Mouse (Mus musculus) MEL (cell line): ENCODE measurements around the gene Tmprss6. TPM values are rescaled to one million over a fixed set of nuclear protein-coding genes. Genes with fewer than 3 reads are reported as not detected.
A peak's percentile ranks its signal among the peaks of the same experiment; 100 is the strongest.

ENCODE experiments used
- DNase-seq: peaks from one replicate; pipeline ENCODE4 v3.0.0; 2011; ENCODE audit warnings: low read depth, low spot score
- H3K27ac ChIP-seq: 2 replicates; pipeline ENCODE4 v1.5.1; 2012; ENCODE audit warnings: low read depth, mild to moderate bottlenecking, control low read depth, low read length, moderate library complexity; ENCODE audit not compliant: control insufficient read depth
- H3K27me3 ChIP-seq, 2 experiments: fragments of 150-350 bp in 1 of 2; sonication (generic) in 1 of 2; 2 replicates each; pipeline ENCODE4 v1.6.1; 2012; ENCODE audit warnings: low read length in 2 of 2, mild to moderate bottlenecking in 2 of 2, improper control_type of control experiment in 1 of 2, moderate library complexity in 1 of 2; ENCODE audit not compliant: insufficient read depth in 2 of 2, control insufficient read depth in 1 of 2
- H3K36me3 ChIP-seq, 2 experiments: 2 replicates each; pipeline ENCODE4 v1.6.1; 2012 to 2014; ENCODE audit warnings: low read length in 2 of 2, improper control_type of control experiment in 1 of 2, inconsistent platforms in 1 of 2, mild to moderate bottlenecking in 1 of 2; ENCODE audit not compliant: insufficient read depth in 2 of 2, control insufficient read depth in 1 of 2
- H3K4me1 ChIP-seq, 2 experiments: fragments of 150-350 bp in 1 of 2; sonication (generic) in 1 of 2; 2 replicates each; pipeline ENCODE4 v1.6.1; 2012; ENCODE audit warnings: low read length in 2 of 2, improper control_type of control experiment in 1 of 2, mild to moderate bottlenecking in 1 of 2; ENCODE audit not compliant: insufficient read depth in 2 of 2, control insufficient read depth in 1 of 2
- H3K4me3 ChIP-seq, 2 experiments: fragments of 150-350 bp in 1 of 2; sonication (generic) in 1 of 2; 2 replicates each; pipeline ENCODE4 v1.5.1; 2012; ENCODE audit warnings: low read depth in 2 of 2, low read length in 2 of 2, mild to moderate bottlenecking in 2 of 2, moderate library complexity in 2 of 2, control low read depth in 1 of 2, improper control_type of control experiment in 1 of 2; ENCODE audit not compliant: control insufficient read depth in 1 of 2, insufficient read depth in 1 of 2
- H3K79me2 ChIP-seq: 2 replicates; pipeline ENCODE4 v1.6.1; 2012; ENCODE audit warnings: mild to moderate bottlenecking, low read length, moderate library complexity; ENCODE audit not compliant: control insufficient read depth, poor library complexity, insufficient read depth
- H3K9ac ChIP-seq: 2 replicates; pipeline ENCODE4 v1.6.1; 2012; ENCODE audit warnings: low read depth, mild to moderate bottlenecking, control low read depth, low read length, moderate library complexity; ENCODE audit not compliant: control insufficient read depth, poor library complexity, severe bottlenecking
- H3K9me3 ChIP-seq: fragments of 150-350 bp; sonication (generic); replicated peaks from 2 replicates; pipeline ENCODE4 v1.6.1; 2012; ENCODE audit warnings: mild to moderate bottlenecking, low read length, improper control_type of control experiment, moderate library complexity; ENCODE audit not compliant: insufficient read depth
- BHLHE40 ChIP-seq: IDR thresholded peaks from 2 replicates; pipeline ENCODE4 v1.6.1; 2012; ENCODE audit warnings: low read depth, mild to moderate bottlenecking, inconsistent platforms, low read length, improper control_type of control experiment, borderline replicate concordance
- CTCF ChIP-seq, 3 experiments: IDR thresholded peaks in 2 of 3; conservative IDR thresholded peaks in 1 of 3; 2 replicates each; pipeline ENCODE4 v1.5.1; 2011 to 2012; ENCODE audit warnings: low read length in 3 of 3, low read depth in 2 of 3, mild to moderate bottlenecking in 2 of 3, improper control_type of control experiment in 1 of 3, inconsistent platforms in 1 of 3, mixed read lengths in 1 of 3, moderate library complexity in 1 of 3; ENCODE audit not compliant: control insufficient read depth in 1 of 3, insufficient read depth in 1 of 3, poor library complexity in 1 of 3, severe bottlenecking in 1 of 3
- EP300 ChIP-seq, 2 experiments: IDR thresholded peaks; 2 replicates each; pipeline ENCODE4 v1.6.1; 2011; ENCODE audit warnings: improper control_type of control experiment in 2 of 2, low read length in 2 of 2, low read depth in 1 of 2, mild to moderate bottlenecking in 1 of 2
- ETS1 ChIP-seq: IDR thresholded peaks from 2 replicates; pipeline ENCODE4 v1.6.1; 2012; ENCODE audit warnings: low read depth, mild to moderate bottlenecking, inconsistent platforms, low read length, improper control_type of control experiment, moderate library complexity
- GABPA ChIP-seq: IDR thresholded peaks from 2 replicates; pipeline ENCODE4 v1.6.1; 2012; ENCODE audit warnings: low read depth, mild to moderate bottlenecking, inconsistent platforms, low read length, improper control_type of control experiment, moderate library complexity
- GATA1 ChIP-seq: IDR thresholded peaks from 2 replicates; pipeline ENCODE4 v1.6.1; 2011; ENCODE audit warnings: low read depth, low read length, improper control_type of control experiment
- HCFC1 ChIP-seq: IDR thresholded peaks from 2 replicates; pipeline ENCODE4 v1.6.1; 2012; ENCODE audit warnings: low read depth, mild to moderate bottlenecking, inconsistent platforms, low read length, improper control_type of control experiment, moderate library complexity
- KAT2A ChIP-seq: conservative IDR thresholded peaks from 2 replicates; pipeline ENCODE4 v1.6.1; 2012; ENCODE audit warnings: low read depth, low read length, improper control_type of control experiment, inconsistent platforms
- MAFK ChIP-seq: IDR thresholded peaks from 2 replicates; pipeline ENCODE4 v1.6.1; 2011; ENCODE audit warnings: low read depth, mild to moderate bottlenecking, low read length, improper control_type of control experiment, borderline replicate concordance
- MAX ChIP-seq: IDR thresholded peaks from 2 replicates; pipeline ENCODE4 v1.6.1; 2011; ENCODE audit warnings: low read length, improper control_type of control experiment
- MEF2A ChIP-seq: IDR thresholded peaks from 2 replicates; pipeline ENCODE4 v1.6.1; 2014; ENCODE audit warnings: low read depth, mild to moderate bottlenecking, inconsistent platforms, low read length, improper control_type of control experiment; ENCODE audit not compliant: poor library complexity, insufficient replicate concordance, severe bottlenecking; ENCODE audit errors: extremely low read depth
- MXI1 ChIP-seq: IDR thresholded peaks from 2 replicates; pipeline ENCODE4 v1.6.1; 2011; ENCODE audit warnings: mild to moderate bottlenecking, low read depth, low read length, improper control_type of control experiment
- NELFE ChIP-seq: IDR thresholded peaks from 2 replicates; pipeline ENCODE4 v1.6.1; 2011; ENCODE audit warnings: low read depth, low read length, improper control_type of control experiment
- NRF1 ChIP-seq: IDR thresholded peaks from 2 replicates; pipeline ENCODE4 v1.6.1; 2014; ENCODE audit warnings: low read depth, mild to moderate bottlenecking, inconsistent platforms, low read length, improper control_type of control experiment, moderate library complexity; ENCODE audit not compliant: poor library complexity, insufficient read depth, severe bottlenecking
- POLR2A ChIP-seq, 2 experiments: IDR thresholded peaks; 2 replicates each; pipeline ENCODE4 v1.6.1; 2011 to 2012; ENCODE audit warnings: low read length in 2 of 2, mild to moderate bottlenecking in 2 of 2, control low read depth in 1 of 2, improper control_type of control experiment in 1 of 2, low read depth in 1 of 2, moderate library complexity in 1 of 2; ENCODE audit not compliant: control insufficient read depth in 1 of 2, insufficient read depth in 1 of 2, poor library complexity in 1 of 2
- POLR2AphosphoS2 ChIP-seq: IDR thresholded peaks from 2 replicates; pipeline ENCODE4 v1.6.1; 2011; ENCODE audit warnings: low read length, improper control_type of control experiment
- POLR2AphosphoS5 ChIP-seq: IDR thresholded peaks from 2 replicates; pipeline ENCODE4 v1.6.1; 2012; ENCODE audit warnings: low read depth, borderline replicate concordance, mild to moderate bottlenecking, inconsistent platforms, low read length, moderate library complexity, mixed read lengths
- RAD21 ChIP-seq: IDR thresholded peaks from 2 replicates; pipeline ENCODE4 v1.6.1; 2011; ENCODE audit warnings: mild to moderate bottlenecking, low read depth, low read length, improper control_type of control experiment
- RCOR1 ChIP-seq: IDR thresholded peaks from 2 replicates; pipeline ENCODE4 v1.6.1; 2012; ENCODE audit warnings: low read depth, mild to moderate bottlenecking, inconsistent platforms, low read length, improper control_type of control experiment
- SIN3A ChIP-seq: IDR thresholded peaks from 2 replicates; pipeline ENCODE4 v1.6.1; 2012; ENCODE audit warnings: low read length, improper control_type of control experiment, inconsistent platforms
- SMC3 ChIP-seq: IDR thresholded peaks from 2 replicates; pipeline ENCODE4 v1.6.1; 2011; ENCODE audit warnings: low read depth, low read length, improper control_type of control experiment
- TAL1 ChIP-seq: IDR thresholded peaks from 2 replicates; pipeline ENCODE4 v1.6.1; 2012; ENCODE audit warnings: mild to moderate bottlenecking, inconsistent platforms, low read length, moderate library complexity, mixed read lengths
- TBP ChIP-seq: IDR thresholded peaks from 2 replicates; pipeline ENCODE4 v1.8.0; 2011; ENCODE audit warnings: low read depth, low read length, improper control_type of control experiment
- TCF12 ChIP-seq: IDR thresholded peaks from 2 replicates; pipeline ENCODE4 v1.6.1; 2014; ENCODE audit warnings: low read depth, mild to moderate bottlenecking, inconsistent platforms, low read length, improper control_type of control experiment, moderate library complexity
- UBTF ChIP-seq: IDR thresholded peaks from 2 replicates; pipeline ENCODE4 v1.6.1; 2012; ENCODE audit warnings: low read depth, mild to moderate bottlenecking, inconsistent platforms, low read length, improper control_type of control experiment, moderate library complexity, borderline replicate concordance; ENCODE audit not compliant: insufficient read depth
- USF1 ChIP-seq: IDR thresholded peaks from 2 replicates; pipeline ENCODE4 v1.6.1; 2014; ENCODE audit warnings: low read depth, mild to moderate bottlenecking, inconsistent platforms, low read length, improper control_type of control experiment, moderate library complexity
- USF2 ChIP-seq, 2 experiments: IDR thresholded peaks; 2 replicates each; pipeline ENCODE4 v1.6.1; 2011 to 2012; ENCODE audit warnings: improper control_type of control experiment in 2 of 2, low read length in 2 of 2, borderline replicate concordance in 1 of 2, inconsistent platforms in 1 of 2, low read depth in 1 of 2, mild to moderate bottlenecking in 1 of 2; ENCODE audit not compliant: insufficient read depth in 1 of 2
- ZC3H11A ChIP-seq: IDR thresholded peaks from 2 replicates; pipeline ENCODE4 v1.6.1; 2012; ENCODE audit warnings: low read depth, mild to moderate bottlenecking, inconsistent platforms, low read length, improper control_type of control experiment
- ZKSCAN1 ChIP-seq: IDR thresholded peaks from 2 replicates; pipeline ENCODE4 v1.6.1; 2012; ENCODE audit warnings: low read depth, mild to moderate bottlenecking, inconsistent platforms, low read length, improper control_type of control experiment, moderate library complexity
- ZMIZ1 ChIP-seq: IDR thresholded peaks from 2 replicates; pipeline ENCODE4 v1.6.1; 2012; ENCODE audit warnings: low read depth, mild to moderate bottlenecking, inconsistent platforms, low read length, improper control_type of control experiment, moderate library complexity
- ZNF384 ChIP-seq: IDR thresholded peaks from 2 replicates; pipeline ENCODE4 v1.6.1; 2012; ENCODE audit warnings: low read depth, mild to moderate bottlenecking, inconsistent platforms, low read length, improper control_type of control experiment
- polyA plus RNA-seq, 2 experiments: library from polyadenylated mRNA; stranded (reverse) in 1 of 2; unstranded in 1 of 2; fragments of >175 nt in 1 of 2; fragments of >200 nt in 1 of 2; gene quantifications; 2 replicates each; pipeline versions ENCODE4 v1.2.1 to v1.2.4; 2012; ENCODE audit warnings: low replicate concordance in 2 of 2, low read depth in 1 of 2; ENCODE audit not compliant: insufficient read length in 2 of 2, insufficient read depth in 1 of 2, missing spikeins in 1 of 2
- total RNA-seq: library from RNA; depleted of rRNA; stranded (reverse); fragments of 300-350 nt; gene quantifications from 2 replicates; pipeline ENCODE4 v1.2.3, GENCODE M21; 2012

The Tmprss6 gene
- total and polyA plus RNA-seq, 3 experiments: 0.11 to 0.12 TPM; not detected in 1

DNA sequence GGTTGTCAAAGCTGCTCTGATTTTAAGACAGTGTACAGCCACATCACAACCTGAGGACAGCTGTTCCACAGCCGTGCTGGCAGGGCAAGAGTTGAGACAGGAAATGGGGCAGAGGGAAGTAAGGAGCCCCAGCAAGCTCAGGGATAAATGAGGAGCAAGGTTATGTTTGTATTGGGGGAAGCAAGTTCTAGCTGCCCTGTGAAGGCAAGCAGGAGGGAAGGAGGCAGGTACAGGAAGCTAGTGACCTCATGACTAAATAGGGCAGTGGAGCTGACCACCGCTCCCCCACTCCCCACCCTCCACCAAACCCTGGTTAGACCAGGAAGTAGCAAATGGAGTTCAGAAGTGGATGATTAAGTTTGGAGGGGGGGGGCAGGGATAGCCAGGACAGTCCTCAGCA lies 12.6 kb upstream of the Tmprss6 start:
- H3K79me2 ChIP-seq: no peaks in the 10 kb centered on the region
- H3K27ac ChIP-seq: no peak overlapping the region
- no peak overlapping the region for H3K9ac ChIP-seq
- TF ChIP-seq ZC3H11A (no peak), EP300 (IDR thresholded peaks at IDR 0.05; ENCODE audit: low read depth in 1 of 2, low read length in 2 of 2) (no peak), MAX (no peak), HCFC1 (no peak), MXI1 (no peak), ETS1 (no peak), ZNF384 (no peak), TCF12 (no peak), BHLHE40 (no peak), KAT2A (no peak), ZKSCAN1 (no peak), CTCF (IDR thresholded peaks at IDR 0.05 in 2 of 3, conservative IDR thresholded peaks at IDR 0.05 in 1 of 3; ENCODE audit: control insufficient read depth in 1 of 3, insufficient read depth in 1 of 3, low read depth in 2 of 3, low read length in 3 of 3, poor library complexity in 1 of 3, severe bottlenecking in 1 of 3) (no peak), UBTF (no peak), POLR2A (IDR thresholded peaks at IDR 0.05; ENCODE audit: control insufficient read depth in 1 of 2, insufficient read depth in 1 of 2, low read depth in 1 of 2, low read length in 2 of 2, poor library complexity in 1 of 2) (no peak), SIN3A (no peak), GATA1 (no peak), TAL1 (no peak), SMC3 (no peak), TBP (no peak)
- H3K36me3 ChIP-seq: no peaks in the 10 kb centered on the region
- H3K9me3 ChIP-seq: no peaks in the 10 kb centered on the region
- no peak for DNase-seq
- H3K4me1 ChIP-seq: no peaks in the 10 kb centered on the region
- peaks cover 4 to 11% of the 10 kb centered on the region in 2 experiments for H3K27me3 ChIP-seq
- H3K4me3 ChIP-seq: no peak overlapping the region

DNA sequence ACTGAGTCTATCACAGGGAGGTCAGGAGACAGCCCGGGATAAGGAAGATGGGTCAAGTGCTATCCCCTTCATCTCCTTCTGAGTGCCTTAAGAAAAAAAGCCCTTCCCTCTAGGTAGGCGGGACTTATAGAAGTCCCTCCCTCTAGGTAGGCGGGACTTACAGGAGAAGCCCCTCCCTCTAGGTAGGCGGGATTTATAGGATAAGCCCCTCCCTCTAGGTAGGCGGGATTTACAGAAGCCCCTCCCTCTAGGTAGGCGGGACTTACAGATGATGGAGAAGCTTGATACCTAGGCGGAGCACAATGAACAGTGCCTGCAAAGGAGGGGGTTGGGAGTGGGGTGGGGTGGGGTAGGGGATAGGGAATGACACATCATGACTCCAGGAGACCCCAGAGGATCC lies 11.7 kb upstream of the Tmprss6 start:
- peaks cover 2 to 8% of the 10 kb centered on the region in 2 experiments; a peak in 3 of 4 replicates for H3K27me3 ChIP-seq
- H3K27ac ChIP-seq: no peak overlapping the region
- peak; percentile 31 for DNase-seq
- no peaks in the 10 kb centered on the region for H3K36me3 ChIP-seq
- no peaks in the 10 kb centered on the region for H3K79me2 ChIP-seq
- no peaks in the 10 kb centered on the region for H3K9me3 ChIP-seq
- no peaks in the 10 kb centered on the region for H3K4me1 ChIP-seq
- no peak overlapping the region for H3K4me3 ChIP-seq
- no peak overlapping the region for H3K9ac ChIP-seq
- TF ChIP-seq GATA1 (no peak), RAD21 (no peak), MEF2A (no peak), NELFE (no peak), POLR2AphosphoS5 (no peak), USF2 (IDR thresholded peaks at IDR 0.05; ENCODE audit: borderline replicate concordance in 1 of 2, insufficient read depth in 1 of 2, low read depth in 1 of 2, low read length in 2 of 2) (no peak), USF1 (no peak), RCOR1 (no peak), NRF1 (no peak), POLR2AphosphoS2 (no peak), MAFK (no peak), CTCF (IDR thresholded peaks at IDR 0.05 in 2 of 3, conservative IDR thresholded peaks at IDR 0.05 in 1 of 3; ENCODE audit: control insufficient read depth in 1 of 3, insufficient read depth in 1 of 3, low read depth in 2 of 3, low read length in 3 of 3, poor library complexity in 1 of 3, severe bottlenecking in 1 of 3) (no peak), ZC3H11A (no peak), ZKSCAN1 (no peak), GABPA (no peak), ZMIZ1 (no peak), ETS1 (no peak), POLR2A (IDR thresholded peaks at IDR 0.05; ENCODE audit: control insufficient read depth in 1 of 2, insufficient read depth in 1 of 2, low read depth in 1 of 2, low read length in 2 of 2, poor library complexity in 1 of 2) (no peak)
